11 mouse cellular contexts compared by ENCODE assay signal in genomic region chr16:92139386-92140261, GRCm38 (mm10).
DNase-seq lines count a peak whose midpoint lies in the region; ATAC-seq and TF ChIP-seq lines count a peak whose summit lies in the region.
"Had no signal": no experiment of that assay in that cellular context is flagged by ENCODE, and none has a peak within 500 bp of the region (broad histone marks: within the 10 kb centered on the region; RNA-seq: fewer than 3 reads in every experiment).

No protein-coding gene starts in this region.

- peaks cover 8% of the 10 kb centered on the region; the same call in 1 of the 2 replicates for H3K4me1 ChIP-seq in embryonic facial prominence, embryonic 12.5 days
- H3K4me1 ChIP-seq in hindbrain, postnatal 0 days (ENCODE audit: insufficient read depth, low read length): peaks cover 17% of the 10 kb centered on the region

- H3K9me3 ChIP-seq in embryonic facial prominence, embryonic 12.5 days: no peaks in the 10 kb centered on the region
- H3K9me3 ChIP-seq in hindbrain, postnatal 0 days (ENCODE audit: low read length): no peaks in the 10 kb centered on the region
- H3K9me3 ChIP-seq: neural tube, embryonic 12.5 days had no signal

- WGBS in embryonic facial prominence, embryonic 12.5 days: 43% methylated on average over 15 of the region's 15 CpGs
- 24% methylated on average over 15 of the region's 15 CpGs for WGBS in hindbrain, postnatal 0 days

- no peak overlapping the region for H3K9ac ChIP-seq in embryonic facial prominence, embryonic 12.5 days
- H3K9ac ChIP-seq in hindbrain, postnatal 0 days (replicated peaks; ENCODE audit: low read length): no peak overlapping the region
- H3K9ac ChIP-seq: neural tube, embryonic 12.5 days had no signal

- H3K4me2 ChIP-seq in embryonic facial prominence, embryonic 12.5 days (replicated peaks): no peak overlapping the region
- no peak overlapping the region for H3K4me2 ChIP-seq in hindbrain, postnatal 0 days (ENCODE audit: low read depth, low read length)
- H3K4me2 ChIP-seq: neural tube, embryonic 12.5 days had no signal

- no peak for ATAC-seq in embryonic facial prominence, embryonic 12.5 days (ENCODE audit: insufficient number of reproducible peaks, insufficient read depth, low FRiP score, low TSS enrichment)
- peak; percentile 57 for ATAC-seq in hindbrain, postnatal 0 days

- intact Hi-C loops in gastrocnemius, adult 2 months (cut with DNase I): no loop called here
- intact Hi-C loops in gastrocnemius, postnatal 36 days (cut with DNase I): no loop called here

- H3K27ac ChIP-seq in gastrocnemius, adult 2 months: peak overlapping the region; percentile 58
- H3K27ac ChIP-seq in embryonic facial prominence, embryonic 12.5 days: peak overlapping the region; percentile 73
- peak overlapping the region; percentile 8; the same call in 1 of the 2 replicates for H3K27ac ChIP-seq in hindbrain, postnatal 0 days
- H3K27ac ChIP-seq: neural tube, embryonic 12.5 days had no signal

- H3K27me3 ChIP-seq in embryonic facial prominence, embryonic 12.5 days: no peaks in the 10 kb centered on the region
- no peaks in the 10 kb centered on the region for H3K27me3 ChIP-seq in hindbrain, postnatal 0 days (ENCODE audit: insufficient read depth, low read length)
- H3K27me3 ChIP-seq: neural tube, embryonic 12.5 days had no signal

- TF ChIP-seq CTCF in gastrocnemius, adult 2 months (IDR thresholded peaks at IDR 0.05): no peak
- no peak for TF ChIP-seq CTCF in hindbrain, postnatal 0 days (IDR thresholded peaks at IDR 0.05; ENCODE audit: low read depth)

- no peak overlapping the region for H3K4me3 ChIP-seq in gastrocnemius, adult 2 months
- H3K4me3 ChIP-seq in embryonic facial prominence, embryonic 12.5 days: no peak overlapping the region
- H3K4me3 ChIP-seq in hindbrain, postnatal 0 days (ENCODE audit: low read length): no peak overlapping the region
- H3K4me3 ChIP-seq: neural tube, embryonic 12.5 days had no signal

- no peak for DNase-seq in gastrocnemius, adult 2 months
- no peak for DNase-seq in gastrocnemius, postnatal 36 days
- peak; percentile 55 for DNase-seq in 3134 (ENCODE audit: extremely low read depth, insufficient read length, low spot score)
- no peak for DNase-seq in hindbrain, postnatal 0 days (ENCODE audit: low spot score)
- no peak for DNase-seq in adrenal gland, adult (ENCODE audit: inconsistent age in 2 of 2, low spot score in 1 of 2)
- no peak for DNase-seq in spleen, postnatal 4 days (ENCODE audit: low spot score in 2 of 2)
- DNase-seq in cerebellum, adult 8-10 months: no peak
- DNase-seq: B cell, adult 2 months; heart, postnatal 4 days had no signal

- no peaks in the 10 kb centered on the region for H3K36me3 ChIP-seq in embryonic facial prominence, embryonic 12.5 days
- no peaks in the 10 kb centered on the region for H3K36me3 ChIP-seq in hindbrain, postnatal 0 days (ENCODE audit: insufficient read depth, low read length)
- H3K36me3 ChIP-seq: neural tube, embryonic 12.5 days had no signal

Comparison
In these comparisons a context has a peak if more than half of its experiments do, and no peak if none do; other contexts are left out.
1. H3K27ac ChIP-seq: peak in every context shown above with its lines; median percentile 73 in embryonic facial prominence, embryonic 12.5 days; 58 in gastrocnemius, adult 2 months; 8 in hindbrain, postnatal 0 days.